Mouse (Mus musculus): Measurements from ENCODE around the gene Fosb. TPM values are rescaled to one million over a fixed set of nuclear protein-coding genes. Genes with fewer than 3 reads are reported as not detected.
A peak's percentile ranks its signal among the peaks of the same experiment; 100 is the strongest.

Gene Fosb
- polyA plus RNA-seq, 1 experiment from 2014 or later: not detected

- H3K4me3 ChIP-seq (ENCODE audit: low read depth, low read length): peak within 1 kb of the TSS; percentile 99
- peak within 1 kb of the TSS; percentile 97 for H3K4me2 ChIP-seq (replicated peaks; ENCODE audit: low read depth, low read length)
- peak; percentile 93 for DNase-seq (ENCODE audit: low spot score)
- ATAC-seq (ENCODE audit: low FRiP score): peak; percentile 72
- no peaks in the 10 kb centered on the region for H3K27me3 ChIP-seq (ENCODE audit: control insufficient read depth, insufficient read depth, low read length)
- H3K36me3 ChIP-seq (ENCODE audit: control insufficient read depth, insufficient read depth, low read length): no peaks in the 10 kb centered on the region
- H3K27ac ChIP-seq (ENCODE audit: low read depth, low read length): peak within 1 kb of the TSS; percentile 55
- no peaks in the 10 kb centered on the region for H3K9me3 ChIP-seq (ENCODE audit: control insufficient read depth, low read length)
- WGBS: under 1% methylated on average over 62 of the region's 62 CpGs
- H3K9ac ChIP-seq (ENCODE audit: low read depth, low read length): peak within 1 kb of the TSS; percentile 87
- peaks cover 11% of the 10 kb centered on the region for H3K4me1 ChIP-seq (replicated peaks; ENCODE audit: control insufficient read depth, insufficient read depth, low read length)
Observed at GRCm38 (mm10) chr7:19271238-19272172, 38.3 kb downstream of the Fosb start, which contains the start of gene Vasp. Gene Vasp, minus strand, starts transcription at chr7:19271817.

- H3K27me3 ChIP-seq (ENCODE audit: control insufficient read depth, insufficient read depth, low read length): no peaks in the 10 kb centered on the region
- H3K4me2 ChIP-seq (replicated peaks; ENCODE audit: low read depth, low read length): peak overlapping the region; percentile 97
- H3K4me1 ChIP-seq (replicated peaks; ENCODE audit: control insufficient read depth, insufficient read depth, low read length): peaks cover 11% of the 10 kb centered on the region
- peak overlapping the region; percentile 99 for H3K4me3 ChIP-seq (ENCODE audit: low read depth, low read length)
- ATAC-seq (ENCODE audit: low FRiP score): no peak
- H3K36me3 ChIP-seq (ENCODE audit: control insufficient read depth, insufficient read depth, low read length): no peaks in the 10 kb centered on the region
- peak overlapping the region; percentile 87 for H3K9ac ChIP-seq (ENCODE audit: low read depth, low read length)
- no peaks in the 10 kb centered on the region for H3K9me3 ChIP-seq (ENCODE audit: control insufficient read depth, low read length)
- 0% methylated on average over 16 of the region's 21 CpGs for WGBS
- peak overlapping the region; percentile 30; the same call in 1 of the 2 replicates for H3K27ac ChIP-seq (ENCODE audit: low read depth, low read length)
- DNase-seq (ENCODE audit: low spot score): peak; percentile 44
Observed at GRCm38 (mm10) chr7:19270509-19271237, 39.2 kb downstream of the Fosb start.

GRCm38 (mm10) chr7:19269721-19270441 lies 40.0 kb downstream of the Fosb start:
- Histone ChIP-seq H3K27ac (ENCODE audit: low read depth, low read length) (peak overlapping the region; percentile 60; the same call in 1 of the 2 replicates), H3K36me3 (ENCODE audit: control insufficient read depth, insufficient read depth, low read length) (no peaks in the 10 kb centered on the region), H3K4me1 (replicated peaks; ENCODE audit: control insufficient read depth, insufficient read depth, low read length) (peaks cover 11% of the 10 kb centered on the region), H3K27me3 (ENCODE audit: control insufficient read depth, insufficient read depth, low read length) (no peaks in the 10 kb centered on the region), H3K4me3 (ENCODE audit: low read depth, low read length) (peak overlapping the region; percentile 99), H3K9me3 (ENCODE audit: control insufficient read depth, low read length) (no peaks in the 10 kb centered on the region), H3K4me2 (replicated peaks; ENCODE audit: low read depth, low read length) (peak overlapping the region; percentile 97), H3K9ac (ENCODE audit: low read depth, low read length) (peak overlapping the region; percentile 87)
- ATAC-seq (ENCODE audit: low FRiP score): 0 out of 2 replicates have a peak, but pooled peaks have one; percentile 11
- 1% methylated on average over 19 of the region's 19 CpGs for WGBS
- peak; percentile 47 for DNase-seq (ENCODE audit: low spot score)

GRCm38 (mm10) chr7:19268993-19269681 lies 40.7 kb downstream of the Fosb start:
- Histone ChIP-seq H3K4me3 (ENCODE audit: low read depth, low read length) (peak overlapping the region; percentile 99), H3K27me3 (ENCODE audit: control insufficient read depth, insufficient read depth, low read length) (no peaks in the 10 kb centered on the region), H3K9ac (ENCODE audit: low read depth, low read length) (peak overlapping the region; percentile 87; the same call in 1 of the 2 replicates), H3K4me2 (replicated peaks; ENCODE audit: low read depth, low read length) (peak overlapping the region; percentile 97), H3K9me3 (ENCODE audit: control insufficient read depth, low read length) (no peaks in the 10 kb centered on the region), H3K27ac (ENCODE audit: low read depth, low read length) (peak overlapping the region; percentile 24; the same call in 1 of the 2 replicates), H3K4me1 (replicated peaks; ENCODE audit: control insufficient read depth, insufficient read depth, low read length) (peaks cover 11% of the 10 kb centered on the region), H3K36me3 (ENCODE audit: control insufficient read depth, insufficient read depth, low read length) (no peaks in the 10 kb centered on the region)
- ATAC-seq (ENCODE audit: low FRiP score) (no peak), DNase-seq (ENCODE audit: low spot score) (no peak)
- 47% methylated on average over 10 of the region's 10 CpGs for WGBS

GRCm38 (mm10) chr7:19267051-19267450 lies 42.8 kb downstream of the Fosb start:
- Histone ChIP-seq H3K9me3 (ENCODE audit: control insufficient read depth, low read length) (no peaks in the 10 kb centered on the region), H3K4me2 (replicated peaks; ENCODE audit: low read depth, low read length) (no peak overlapping the region), H3K27me3 (ENCODE audit: control insufficient read depth, insufficient read depth, low read length) (no peaks in the 10 kb centered on the region), H3K4me3 (ENCODE audit: low read depth, low read length) (no peak overlapping the region), H3K27ac (ENCODE audit: low read depth, low read length) (no peak overlapping the region), H3K4me1 (replicated peaks; ENCODE audit: control insufficient read depth, insufficient read depth, low read length) (peaks cover 11% of the 10 kb centered on the region), H3K9ac (ENCODE audit: low read depth, low read length) (no peak overlapping the region), H3K36me3 (ENCODE audit: control insufficient read depth, insufficient read depth, low read length) (no peaks in the 10 kb centered on the region; the same call in 1 of the 2 replicates)
- 70% methylated on average over 10 of the region's 10 CpGs for WGBS
- DNase-seq (ENCODE audit: low spot score) (no peak), ATAC-seq (ENCODE audit: low FRiP score) (no peak)

- no peaks in the 10 kb centered on the region for H3K9me3 ChIP-seq (ENCODE audit: control insufficient read depth, low read length)
- no peak overlapping the region for H3K4me2 ChIP-seq (replicated peaks; ENCODE audit: low read depth, low read length)
- H3K36me3 ChIP-seq (ENCODE audit: control insufficient read depth, insufficient read depth, low read length): no peaks in the 10 kb centered on the region; the same call in 1 of the 2 replicates
- H3K4me1 ChIP-seq (replicated peaks; ENCODE audit: control insufficient read depth, insufficient read depth, low read length): peaks cover 11% of the 10 kb centered on the region
- no peak for DNase-seq (ENCODE audit: low spot score)
- H3K27ac ChIP-seq (ENCODE audit: low read depth, low read length): no peak overlapping the region
- 83% methylated on average over 10 of the region's 10 CpGs for WGBS
- no peak overlapping the region for H3K9ac ChIP-seq (ENCODE audit: low read depth, low read length)
- no peaks in the 10 kb centered on the region for H3K27me3 ChIP-seq (ENCODE audit: control insufficient read depth, insufficient read depth, low read length)
- no peak for ATAC-seq (ENCODE audit: low FRiP score)
- no peak overlapping the region for H3K4me3 ChIP-seq (ENCODE audit: low read depth, low read length)
Observed at GRCm38 (mm10) chr7:19265928-19266822, 43.7 kb downstream of the Fosb start.

- no peaks in the 10 kb centered on the region; the same call in 1 of the 2 replicates for H3K36me3 ChIP-seq (ENCODE audit: control insufficient read depth, insufficient read depth, low read length)
- H3K9me3 ChIP-seq (ENCODE audit: control insufficient read depth, low read length): no peaks in the 10 kb centered on the region
- WGBS: 83% methylated on average over 7 of the region's 7 CpGs
- no peak overlapping the region for H3K4me2 ChIP-seq (replicated peaks; ENCODE audit: low read depth, low read length)
- no peak overlapping the region for H3K27ac ChIP-seq (ENCODE audit: low read depth, low read length)
- no peaks in the 10 kb centered on the region for H3K27me3 ChIP-seq (ENCODE audit: control insufficient read depth, insufficient read depth, low read length)
- no peak overlapping the region for H3K9ac ChIP-seq (ENCODE audit: low read depth, low read length)
- H3K4me1 ChIP-seq (replicated peaks; ENCODE audit: control insufficient read depth, insufficient read depth, low read length): peaks cover 5% of the 10 kb centered on the region
- DNase-seq (ENCODE audit: low spot score) (no peak), ATAC-seq (ENCODE audit: low FRiP score) (no peak)
- H3K4me3 ChIP-seq (ENCODE audit: low read depth, low read length): no peak overlapping the region
Observed at GRCm38 (mm10) chr7:19265147-19265546, 44.7 kb downstream of the Fosb start.

Measured in hindbrain, embryonic 11.5 days (tissue).